Mouse (Mus musculus): Measurements from ENCODE around the gene Chrna9.

Chrna9 gene

GRCm38 (mm10) chr5:65919326-65919725, 15.4 kb upstream of the Chrna9 start:
- DNase-seq (ENCODE audit: low spot score): no peak

- DNase-seq (ENCODE audit: low spot score): no peak
Measured at GRCm38 (mm10) chr5:65919904-65920303, 14.8 kb upstream of the Chrna9 start.

DNA sequence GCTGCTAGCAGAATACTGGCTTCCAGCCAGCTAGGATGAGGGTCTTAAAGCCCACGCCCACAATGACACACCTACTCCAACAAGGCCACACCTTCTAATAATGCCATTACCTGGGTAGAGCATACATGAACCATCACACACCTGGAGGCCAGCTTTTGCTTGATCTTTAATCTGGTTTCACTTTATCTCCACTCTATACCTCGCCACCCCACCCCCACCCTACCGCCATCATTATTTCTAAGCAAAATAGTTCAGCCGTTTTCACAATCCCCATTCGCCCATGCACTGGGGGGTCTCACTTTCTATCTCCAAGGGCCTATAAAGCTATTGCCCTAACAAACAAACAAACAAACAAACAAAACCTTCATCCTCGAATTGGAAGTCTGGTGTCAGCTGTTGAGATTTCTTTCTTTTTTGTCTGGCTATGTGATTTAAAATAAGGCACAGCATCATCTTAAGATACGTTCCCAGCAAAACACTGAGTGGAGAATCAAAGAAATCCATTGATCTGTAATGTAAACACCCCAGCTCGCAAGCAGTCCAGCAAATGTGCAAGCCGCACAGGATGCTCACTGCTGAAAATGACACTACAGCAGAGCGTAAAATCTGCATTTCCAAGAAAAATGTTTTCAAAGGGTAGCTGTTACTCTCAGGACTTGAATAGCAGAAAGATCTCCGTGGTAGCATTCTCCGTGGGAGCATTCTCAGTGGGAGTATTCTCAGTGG, 13.9 kb upstream of the Chrna9 start:
- DNase-seq (ENCODE audit: low spot score): no peak

DNA sequence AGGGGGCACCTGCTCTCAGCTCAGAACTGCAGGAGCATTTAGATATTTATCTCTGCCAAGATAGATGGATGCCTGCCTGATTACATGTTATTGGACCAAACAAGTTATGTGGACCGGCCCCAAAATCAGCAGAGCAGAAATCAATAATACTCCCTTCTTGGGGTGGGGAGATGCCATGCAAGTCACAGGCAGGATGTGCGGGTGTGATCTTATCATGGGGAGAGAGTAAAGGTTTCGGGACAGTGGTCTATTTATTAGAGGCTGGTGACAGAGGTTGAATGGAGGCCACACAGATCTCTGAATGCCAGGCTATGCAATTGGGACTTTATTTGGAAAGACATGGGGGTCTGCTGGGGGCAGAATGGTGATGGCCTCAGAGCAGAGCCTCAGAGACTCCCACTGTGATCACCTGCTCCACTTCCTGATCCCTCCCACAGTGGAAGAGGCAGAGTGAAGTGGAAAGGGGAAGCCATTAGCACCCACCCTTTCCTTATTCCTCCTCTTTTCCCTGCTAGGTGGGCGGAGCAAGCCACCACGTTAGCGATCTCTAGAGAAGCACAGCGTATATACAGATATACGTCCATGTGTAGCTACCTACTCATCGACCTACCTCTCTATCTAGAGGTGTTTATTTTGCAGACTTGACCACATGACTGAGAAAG, 13.1 kb upstream of the Chrna9 start:
- no peak for DNase-seq (ENCODE audit: low spot score)

- no peak for DNase-seq (ENCODE audit: low spot score)
Measured at GRCm38 (mm10) chr5:65926666-65927065, 8.1 kb upstream of the Chrna9 start.

GRCm38 (mm10) chr5:65929162-65929561, 5.6 kb upstream of the Chrna9 start:
- DNase-seq (ENCODE audit: low spot score): no peak

- DNase-seq (ENCODE audit: low spot score): no peak
Measured at GRCm38 (mm10) chr5:65930171-65930570, 4.5 kb upstream of the Chrna9 start.

GRCm38 (mm10) chr5:65933258-65933657, 1.5 kb upstream of the Chrna9 start:
- DNase-seq (ENCODE audit: low spot score): no peak

- no peak for DNase-seq (ENCODE audit: low spot score)
Measured at GRCm38 (mm10) chr5:65933764-65934163, 957 bp upstream of the Chrna9 start.

- DNase-seq (ENCODE audit: low spot score): no peak
Measured at GRCm38 (mm10) chr5:65937011-65937726, 2.4 kb downstream of the Chrna9 start.

DNA sequence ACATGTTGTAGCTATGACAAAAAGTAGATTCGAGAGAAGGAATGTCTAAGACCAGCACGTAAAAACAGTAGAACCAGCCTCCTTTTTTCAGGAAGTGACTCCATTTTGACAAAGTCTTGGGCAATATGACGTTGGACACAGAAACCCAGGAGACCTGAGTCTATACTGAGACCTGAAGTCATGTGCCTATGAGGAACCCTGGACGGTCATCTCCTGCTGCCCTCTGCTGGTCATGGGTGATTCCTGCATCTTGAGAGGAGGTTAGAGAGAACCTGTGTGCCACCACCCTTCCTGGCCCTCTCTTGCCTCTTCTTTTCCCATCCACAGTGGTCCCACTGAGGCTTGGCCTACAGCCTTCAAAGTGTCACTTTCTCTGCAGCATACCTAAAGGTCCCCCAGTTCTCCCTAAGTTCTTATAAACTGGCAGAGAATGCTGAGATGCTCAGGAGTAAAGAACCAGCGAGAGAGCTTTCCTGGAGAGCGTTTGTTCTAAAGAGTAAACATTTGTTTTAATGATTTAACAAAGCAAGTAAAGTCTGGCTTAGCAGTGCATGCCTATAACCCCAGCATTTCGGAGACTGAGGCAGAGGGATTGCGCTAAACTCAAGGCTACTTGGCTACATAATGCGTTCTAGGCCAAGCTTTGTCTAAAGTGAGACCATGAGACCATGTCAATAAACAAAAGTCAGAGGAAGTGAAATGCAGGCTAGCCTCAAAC, 3.4 kb downstream of the Chrna9 start:
- DNase-seq (ENCODE audit: low spot score): peak; percentile 57

GRCm38 (mm10) chr5:65941145-65941544, 6.4 kb downstream of the Chrna9 start:
- DNase-seq (ENCODE audit: low spot score): no peak

DNA sequence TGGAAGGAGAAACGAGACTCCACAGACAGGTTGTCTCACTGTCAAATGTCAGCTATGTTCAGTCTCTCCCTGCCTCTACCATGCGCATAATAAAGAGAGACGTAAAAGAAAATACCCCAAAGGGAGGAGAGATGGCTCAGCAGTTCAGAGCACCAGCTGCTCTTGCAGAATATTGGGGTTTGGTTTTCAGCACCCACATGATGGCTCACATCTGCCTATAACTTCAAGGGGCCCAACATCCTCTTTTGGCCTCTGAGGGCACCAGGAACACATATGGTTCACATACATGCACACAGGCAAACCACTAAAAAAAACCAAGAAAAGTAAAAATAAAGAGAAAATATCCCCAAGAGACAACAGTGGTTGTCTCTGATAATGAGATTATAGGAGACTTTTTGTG, 15.1 kb downstream of the Chrna9 start:
- DNase-seq (ENCODE audit: low spot score): no peak

- no peak for DNase-seq (ENCODE audit: low spot score)
Measured at GRCm38 (mm10) chr5:65950236-65950635, 15.5 kb downstream of the Chrna9 start.

GRCm38 (mm10) chr5:65950679-65951512, 16.2 kb downstream of the Chrna9 start:
- DNase-seq (ENCODE audit: low spot score): no peak

GRCm38 (mm10) chr5:65951513-65951909, 16.8 kb downstream of the Chrna9 start:
- no peak for DNase-seq (ENCODE audit: low spot score)

DNA sequence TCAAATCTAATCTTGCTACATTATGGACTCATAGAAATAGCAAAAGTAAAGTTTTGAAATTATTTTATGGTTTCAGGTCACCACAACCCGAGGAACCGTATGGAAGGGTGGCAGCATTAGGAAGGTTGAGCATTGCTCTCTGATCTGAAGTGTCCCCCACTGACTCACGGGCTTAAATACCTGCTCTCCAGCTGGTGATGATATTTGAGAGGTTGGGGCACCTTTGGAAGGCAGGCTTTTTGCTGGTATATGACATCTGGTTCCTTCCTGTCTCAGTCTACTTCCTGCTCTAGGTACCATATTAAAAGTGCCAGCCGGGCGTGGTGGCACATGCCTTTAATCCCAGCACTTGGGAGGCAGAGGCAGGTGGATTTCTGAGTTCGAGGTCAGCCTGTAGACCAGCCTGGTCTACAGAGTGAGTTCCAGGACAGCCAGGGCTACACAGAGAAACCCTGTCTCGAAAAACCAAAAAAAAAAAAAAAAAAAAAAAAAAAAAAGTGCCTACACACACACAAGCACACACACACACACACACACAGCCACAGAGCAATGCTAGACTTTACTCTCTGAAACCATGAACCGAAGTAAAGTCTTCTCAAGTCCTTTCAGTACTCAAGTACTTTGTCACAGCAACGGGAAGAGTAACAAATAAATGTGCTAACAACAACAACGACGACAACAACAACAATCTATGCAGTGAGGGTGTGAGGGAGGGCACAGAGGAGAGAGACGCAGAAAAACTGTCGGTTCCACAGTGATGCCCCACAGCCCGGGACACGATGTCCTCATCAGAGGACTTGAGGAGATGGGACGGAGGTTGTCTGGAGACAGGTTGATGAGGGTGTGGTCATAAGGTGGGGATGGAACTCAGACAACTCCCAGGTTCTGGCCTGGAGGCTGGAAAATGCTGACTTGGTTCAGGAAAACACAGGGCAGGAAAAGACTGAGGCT, 19.7 kb downstream of the Chrna9 start:
- DNase-seq (ENCODE audit: low spot score): no peak

DNA sequence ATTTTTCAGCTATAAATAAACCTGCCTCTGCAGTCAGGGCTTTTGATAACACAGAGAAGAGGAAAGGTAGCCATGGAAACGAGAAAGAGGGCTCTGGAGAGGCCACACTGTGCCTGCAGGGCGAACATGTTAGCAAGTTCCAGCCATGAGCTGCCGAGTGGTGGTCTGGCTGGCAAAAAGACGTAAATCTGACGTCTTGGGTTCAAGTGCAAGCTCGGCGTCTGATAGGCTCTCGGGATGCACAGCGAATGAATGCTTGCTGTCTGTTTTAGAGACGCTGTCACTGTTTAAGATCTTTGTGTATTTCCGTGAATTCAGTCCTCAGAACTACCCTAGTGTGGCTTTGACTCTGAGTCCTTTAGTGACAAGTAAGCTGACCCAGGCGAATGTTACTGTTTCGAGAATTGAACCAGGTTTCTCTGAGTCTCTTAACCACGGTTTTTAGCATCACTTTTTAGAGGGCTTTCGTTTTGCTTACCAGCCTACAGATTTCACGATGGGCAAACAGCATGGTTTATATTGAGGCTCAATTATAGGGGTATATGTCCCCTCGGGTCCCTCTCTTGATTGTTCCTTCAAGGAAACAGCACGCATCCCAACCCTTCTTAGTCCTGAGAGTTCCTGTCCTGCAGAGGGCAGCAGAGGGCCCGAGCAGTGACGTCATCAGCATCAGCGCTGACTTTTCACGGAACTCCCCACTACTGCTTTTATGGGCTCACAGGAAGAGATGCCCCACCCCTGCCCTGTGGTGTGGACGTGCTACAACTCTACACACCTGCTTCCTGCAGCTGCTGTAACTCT, 20.8 kb downstream of the Chrna9 start:
- peak; percentile 15 for DNase-seq (ENCODE audit: low spot score)

Measured in urinary bladder, postnatal 10 days (tissue).